Mouse (Mus musculus) MEL (cell line): ENCODE measurements at regions not wholly inside any gene's neighbourhood (a gene's known extent, or its start where the extent isn't known, plus 50 kb on each side); places are given as distances from the start of the nearest gene placed in this dataset.

Experiments
- DNase-seq: peaks from one replicate; pipeline ENCODE4 v3.0.0; 2011; ENCODE audit warnings: low read depth, low spot score
- H3K27ac ChIP-seq: 2 replicates; pipeline ENCODE4 v1.5.1; 2012; ENCODE audit warnings: low read depth, mild to moderate bottlenecking, control low read depth, low read length, moderate library complexity; ENCODE audit not compliant: control insufficient read depth
- H3K27me3 ChIP-seq, 2 experiments: fragments of 150-350 bp in 1 of 2; sonication (generic) in 1 of 2; 2 replicates each; pipeline ENCODE4 v1.6.1; 2012; ENCODE audit warnings: low read length in 2 of 2, mild to moderate bottlenecking in 2 of 2, improper control_type of control experiment in 1 of 2, moderate library complexity in 1 of 2; ENCODE audit not compliant: insufficient read depth in 2 of 2, control insufficient read depth in 1 of 2
- H3K36me3 ChIP-seq, 2 experiments: 2 replicates each; pipeline ENCODE4 v1.6.1; 2012 to 2014; ENCODE audit warnings: low read length in 2 of 2, improper control_type of control experiment in 1 of 2, inconsistent platforms in 1 of 2, mild to moderate bottlenecking in 1 of 2; ENCODE audit not compliant: insufficient read depth in 2 of 2, control insufficient read depth in 1 of 2
- H3K4me1 ChIP-seq, 2 experiments: fragments of 150-350 bp in 1 of 2; sonication (generic) in 1 of 2; 2 replicates each; pipeline ENCODE4 v1.6.1; 2012; ENCODE audit warnings: low read length in 2 of 2, improper control_type of control experiment in 1 of 2, mild to moderate bottlenecking in 1 of 2; ENCODE audit not compliant: insufficient read depth in 2 of 2, control insufficient read depth in 1 of 2
- H3K4me3 ChIP-seq, 2 experiments: fragments of 150-350 bp in 1 of 2; sonication (generic) in 1 of 2; 2 replicates each; pipeline ENCODE4 v1.5.1; 2012; ENCODE audit warnings: low read depth in 2 of 2, low read length in 2 of 2, mild to moderate bottlenecking in 2 of 2, moderate library complexity in 2 of 2, control low read depth in 1 of 2, improper control_type of control experiment in 1 of 2; ENCODE audit not compliant: control insufficient read depth in 1 of 2, insufficient read depth in 1 of 2
- H3K79me2 ChIP-seq: 2 replicates; pipeline ENCODE4 v1.6.1; 2012; ENCODE audit warnings: mild to moderate bottlenecking, low read length, moderate library complexity; ENCODE audit not compliant: control insufficient read depth, poor library complexity, insufficient read depth
- H3K9ac ChIP-seq: 2 replicates; pipeline ENCODE4 v1.6.1; 2012; ENCODE audit warnings: low read depth, mild to moderate bottlenecking, control low read depth, low read length, moderate library complexity; ENCODE audit not compliant: control insufficient read depth, poor library complexity, severe bottlenecking
- H3K9me3 ChIP-seq: fragments of 150-350 bp; sonication (generic); replicated peaks from 2 replicates; pipeline ENCODE4 v1.6.1; 2012; ENCODE audit warnings: mild to moderate bottlenecking, low read length, improper control_type of control experiment, moderate library complexity; ENCODE audit not compliant: insufficient read depth
- BHLHE40 ChIP-seq: IDR thresholded peaks from 2 replicates; pipeline ENCODE4 v1.6.1; 2012; ENCODE audit warnings: low read depth, mild to moderate bottlenecking, inconsistent platforms, low read length, improper control_type of control experiment, borderline replicate concordance
- CHD1 ChIP-seq: IDR thresholded peaks from 2 replicates; pipeline ENCODE4 v1.6.1; 2012; ENCODE audit warnings: low read depth, mild to moderate bottlenecking, inconsistent platforms, low read length, improper control_type of control experiment
- CTCF ChIP-seq, 3 experiments: IDR thresholded peaks in 2 of 3; conservative IDR thresholded peaks in 1 of 3; 2 replicates each; pipeline ENCODE4 v1.5.1; 2011 to 2012; ENCODE audit warnings: low read length in 3 of 3, low read depth in 2 of 3, mild to moderate bottlenecking in 2 of 3, improper control_type of control experiment in 1 of 3, inconsistent platforms in 1 of 3, mixed read lengths in 1 of 3, moderate library complexity in 1 of 3; ENCODE audit not compliant: control insufficient read depth in 1 of 3, insufficient read depth in 1 of 3, poor library complexity in 1 of 3, severe bottlenecking in 1 of 3
- ELF1 ChIP-seq: IDR thresholded peaks from 2 replicates; pipeline ENCODE4 v1.6.1; 2014; ENCODE audit warnings: low read depth, mild to moderate bottlenecking, inconsistent platforms, low read length, improper control_type of control experiment, moderate library complexity
- EP300 ChIP-seq, 2 experiments: IDR thresholded peaks; 2 replicates each; pipeline ENCODE4 v1.6.1; 2011; ENCODE audit warnings: improper control_type of control experiment in 2 of 2, low read length in 2 of 2, low read depth in 1 of 2, mild to moderate bottlenecking in 1 of 2
- ETS1 ChIP-seq: IDR thresholded peaks from 2 replicates; pipeline ENCODE4 v1.6.1; 2012; ENCODE audit warnings: low read depth, mild to moderate bottlenecking, inconsistent platforms, low read length, improper control_type of control experiment, moderate library complexity
- GABPA ChIP-seq: IDR thresholded peaks from 2 replicates; pipeline ENCODE4 v1.6.1; 2012; ENCODE audit warnings: low read depth, mild to moderate bottlenecking, inconsistent platforms, low read length, improper control_type of control experiment, moderate library complexity
- GATA1 ChIP-seq: IDR thresholded peaks from 2 replicates; pipeline ENCODE4 v1.6.1; 2011; ENCODE audit warnings: low read depth, low read length, improper control_type of control experiment
- HCFC1 ChIP-seq: IDR thresholded peaks from 2 replicates; pipeline ENCODE4 v1.6.1; 2012; ENCODE audit warnings: low read depth, mild to moderate bottlenecking, inconsistent platforms, low read length, improper control_type of control experiment, moderate library complexity
- JUND ChIP-seq: IDR thresholded peaks from 2 replicates; pipeline ENCODE4 v1.6.1; 2011; ENCODE audit warnings: low read depth, mild to moderate bottlenecking, improper control_type of control experiment, low read length
- MAFK ChIP-seq: IDR thresholded peaks from 2 replicates; pipeline ENCODE4 v1.6.1; 2011; ENCODE audit warnings: low read depth, mild to moderate bottlenecking, low read length, improper control_type of control experiment, borderline replicate concordance
- MAX ChIP-seq: IDR thresholded peaks from 2 replicates; pipeline ENCODE4 v1.6.1; 2011; ENCODE audit warnings: low read length, improper control_type of control experiment
- MXI1 ChIP-seq: IDR thresholded peaks from 2 replicates; pipeline ENCODE4 v1.6.1; 2011; ENCODE audit warnings: mild to moderate bottlenecking, low read depth, low read length, improper control_type of control experiment
- MYB ChIP-seq: IDR thresholded peaks from 2 replicates; pipeline ENCODE4 v1.6.1; 2011; ENCODE audit warnings: mild to moderate bottlenecking, low read depth, low read length, improper control_type of control experiment
- MYC ChIP-seq: IDR thresholded peaks from 2 replicates; pipeline ENCODE4 v1.6.1; 2011; ENCODE audit warnings: low read depth, mild to moderate bottlenecking, low read length, improper control_type of control experiment, moderate library complexity
- NELFE ChIP-seq: IDR thresholded peaks from 2 replicates; pipeline ENCODE4 v1.6.1; 2011; ENCODE audit warnings: low read depth, low read length, improper control_type of control experiment
- POLR2AphosphoS5 ChIP-seq: IDR thresholded peaks from 2 replicates; pipeline ENCODE4 v1.6.1; 2012; ENCODE audit warnings: low read depth, borderline replicate concordance, mild to moderate bottlenecking, inconsistent platforms, low read length, moderate library complexity, mixed read lengths
- RAD21 ChIP-seq: IDR thresholded peaks from 2 replicates; pipeline ENCODE4 v1.6.1; 2011; ENCODE audit warnings: mild to moderate bottlenecking, low read depth, low read length, improper control_type of control experiment
- RCOR1 ChIP-seq: IDR thresholded peaks from 2 replicates; pipeline ENCODE4 v1.6.1; 2012; ENCODE audit warnings: low read depth, mild to moderate bottlenecking, inconsistent platforms, low read length, improper control_type of control experiment
- SMC3 ChIP-seq: IDR thresholded peaks from 2 replicates; pipeline ENCODE4 v1.6.1; 2011; ENCODE audit warnings: low read depth, low read length, improper control_type of control experiment
- TAL1 ChIP-seq: IDR thresholded peaks from 2 replicates; pipeline ENCODE4 v1.6.1; 2012; ENCODE audit warnings: mild to moderate bottlenecking, inconsistent platforms, low read length, moderate library complexity, mixed read lengths
- TBP ChIP-seq: IDR thresholded peaks from 2 replicates; pipeline ENCODE4 v1.8.0; 2011; ENCODE audit warnings: low read depth, low read length, improper control_type of control experiment
- USF1 ChIP-seq: IDR thresholded peaks from 2 replicates; pipeline ENCODE4 v1.6.1; 2014; ENCODE audit warnings: low read depth, mild to moderate bottlenecking, inconsistent platforms, low read length, improper control_type of control experiment, moderate library complexity
- USF2 ChIP-seq, 2 experiments: IDR thresholded peaks; 2 replicates each; pipeline ENCODE4 v1.6.1; 2011 to 2012; ENCODE audit warnings: improper control_type of control experiment in 2 of 2, low read length in 2 of 2, borderline replicate concordance in 1 of 2, inconsistent platforms in 1 of 2, low read depth in 1 of 2, mild to moderate bottlenecking in 1 of 2; ENCODE audit not compliant: insufficient read depth in 1 of 2
- ZC3H11A ChIP-seq: IDR thresholded peaks from 2 replicates; pipeline ENCODE4 v1.6.1; 2012; ENCODE audit warnings: low read depth, mild to moderate bottlenecking, inconsistent platforms, low read length, improper control_type of control experiment
- ZKSCAN1 ChIP-seq: IDR thresholded peaks from 2 replicates; pipeline ENCODE4 v1.6.1; 2012; ENCODE audit warnings: low read depth, mild to moderate bottlenecking, inconsistent platforms, low read length, improper control_type of control experiment, moderate library complexity
- ZMIZ1 ChIP-seq: IDR thresholded peaks from 2 replicates; pipeline ENCODE4 v1.6.1; 2012; ENCODE audit warnings: low read depth, mild to moderate bottlenecking, inconsistent platforms, low read length, improper control_type of control experiment, moderate library complexity
- ZNF384 ChIP-seq: IDR thresholded peaks from 2 replicates; pipeline ENCODE4 v1.6.1; 2012; ENCODE audit warnings: low read depth, mild to moderate bottlenecking, inconsistent platforms, low read length, improper control_type of control experiment

- no peak overlapping the region for H3K4me3 ChIP-seq
- H3K4me1 ChIP-seq = no peaks in the 10 kb centered on the region
- H3K79me2 ChIP-seq = no peaks in the 10 kb centered on the region
- no peaks in the 10 kb centered on the region for H3K9me3 ChIP-seq
- no peaks in the 10 kb centered on the region for H3K36me3 ChIP-seq
- H3K9ac ChIP-seq = no peak overlapping the region
- no peak for TF ChIP-seq POLR2AphosphoS5
- no peak for TF ChIP-seq CHD1
- TF ChIP-seq HCFC1 = no peak
- no peak for TF ChIP-seq RAD21
- no peak for TF ChIP-seq ETS1
- no peak for TF ChIP-seq BHLHE40
- TF ChIP-seq ELF1 = no peak
- no peak for TF ChIP-seq ZNF384
- TF ChIP-seq USF1 = no peak
- TF ChIP-seq GABPA = no peak
- no peak for TF ChIP-seq SMC3
- no peak for TF ChIP-seq JUND
- TF ChIP-seq ZKSCAN1 = no peak
- TF ChIP-seq MYB = no peak
- no peak for TF ChIP-seq MXI1
- no peak for TF ChIP-seq RCOR1
- DNase-seq = no peak
- no peak overlapping the region for H3K27ac ChIP-seq
- H3K27me3 ChIP-seq = no peaks in the 10 kb centered on the region
These were observed 1121.3 kb downstream of the Galc start for GRCm38 (mm10) chr12:97137924-97138323.

GRCm38 (mm10) chr12:97130276-97130675 is 1129.0 kb downstream of the Galc start:
- H3K27ac ChIP-seq = no peak overlapping the region
- no peaks in the 10 kb centered on the region for H3K79me2 ChIP-seq
- H3K4me3 ChIP-seq = no peak overlapping the region
- no peaks in the 10 kb centered on the region for H3K9me3 ChIP-seq
- H3K9ac ChIP-seq = no peak overlapping the region
- no peaks in the 10 kb centered on the region for H3K27me3 ChIP-seq
- H3K4me1 ChIP-seq = no peaks in the 10 kb centered on the region
- DNase-seq = peak; percentile 46
- TF ChIP-seq USF2 (IDR thresholded peaks at IDR 0.05; ENCODE audit: borderline replicate concordance in 1 of 2, insufficient read depth in 1 of 2, low read depth in 1 of 2, low read length in 2 of 2) (no peak), TBP (no peak), EP300 (IDR thresholded peaks at IDR 0.05; ENCODE audit: low read depth in 1 of 2, low read length in 2 of 2) (no peak), SMC3 (peak; percentile 60), ZMIZ1 (no peak), MAX (no peak), MYC (no peak), RAD21 (peak; percentile 75), GATA1 (no peak), MXI1 (no peak), CTCF (IDR thresholded peaks at IDR 0.05 in 2 of 3, conservative IDR thresholded peaks at IDR 0.05 in 1 of 3; ENCODE audit: control insufficient read depth in 1 of 3, insufficient read depth in 1 of 3, low read depth in 2 of 3, low read length in 3 of 3, poor library complexity in 1 of 3, severe bottlenecking in 1 of 3) (peak; percentile 14 to 53 (median 24); a peak in 3 of 6 replicates), ELF1 (no peak), ZC3H11A (peak; percentile 42), TAL1 (no peak), MAFK (no peak), NELFE (no peak)
- H3K36me3 ChIP-seq = no peaks in the 10 kb centered on the region
